Mouse (Mus musculus) CH12.LX (cell line): ENCODE data around the gene Pom121. TPM values are rescaled to one million over a fixed set of nuclear protein-coding genes. Genes with fewer than 3 reads are reported as not detected.

Source experiments
- DNase-seq: peaks from one replicate; pipeline ENCODE4 v3.0.0-alpha.2; 2013; ENCODE audit errors: extremely low read depth
- H3K27ac ChIP-seq: 2 replicates; pipeline ENCODE4 v1.5.1; 2012; ENCODE audit warnings: low read depth, mild to moderate bottlenecking, control low read depth, moderate library complexity; ENCODE audit not compliant: insufficient read depth
- H3K27me3 ChIP-seq: replicated peaks from 2 replicates; pipeline ENCODE3; 2012; ENCODE audit warnings: inconsistent platforms
- H3K36me3 ChIP-seq, 2 experiments: replicated peaks in 1 of 2; 2 replicates each; pipeline versions ENCODE3 to v1.6.1; 2012; ENCODE audit warnings: inconsistent platforms in 1 of 2, low read length in 1 of 2, mild to moderate bottlenecking in 1 of 2, mixed read lengths in 1 of 2, moderate library complexity in 1 of 2; ENCODE audit not compliant: control insufficient read depth in 1 of 2, insufficient read depth in 1 of 2
- H3K4me1 ChIP-seq, 2 experiments: 2 replicates each; pipeline ENCODE4 v1.6.1; 2012; ENCODE audit warnings: inconsistent platforms in 1 of 2, moderate library complexity in 1 of 2; ENCODE audit not compliant: insufficient read depth in 2 of 2, control insufficient read depth in 1 of 2
- H3K4me2 ChIP-seq: 2 replicates; pipeline ENCODE4 v1.6.1; 2012; ENCODE audit warnings: low read depth, mild to moderate bottlenecking, control low read depth; ENCODE audit not compliant: poor library complexity, insufficient read depth, severe bottlenecking
- H3K4me3 ChIP-seq, 3 experiments: fragments of 150-350 bp in 1 of 3; sonication (generic) in 1 of 3; replicated peaks in 1 of 3; 2 replicates each; pipeline versions ENCODE3 to v1.5.1; 2011 to 2012; ENCODE audit warnings: low read depth in 2 of 3, low read length in 2 of 3, mild to moderate bottlenecking in 2 of 3, moderate library complexity in 2 of 3, control low read depth in 1 of 3, improper control_type of control experiment in 1 of 3, inconsistent platforms in 1 of 3, mixed read lengths in 1 of 3; ENCODE audit not compliant: poor library complexity in 1 of 3
- H3K79me2 ChIP-seq: replicated peaks from 2 replicates; pipeline ENCODE4 v1.6.1; 2012; ENCODE audit warnings: mild to moderate bottlenecking, moderate library complexity; ENCODE audit not compliant: control insufficient read depth, poor library complexity, insufficient read depth, severe bottlenecking; ENCODE audit errors: extremely low read depth
- H3K9ac ChIP-seq: 2 replicates; pipeline ENCODE4 v1.6.1; 2012; ENCODE audit warnings: low read depth, mild to moderate bottlenecking, control low read depth, moderate library complexity; ENCODE audit not compliant: insufficient read depth
- H3K9me3 ChIP-seq: replicated peaks from 2 replicates; pipeline ENCODE3; 2012; ENCODE audit warnings: low read length, inconsistent platforms, mixed read lengths
- CHD2 ChIP-seq: IDR thresholded peaks from 2 replicates; pipeline ENCODE4 v1.6.1; 2011; ENCODE audit warnings: low read length, improper control_type of control experiment
- CTCF ChIP-seq, 2 experiments: IDR thresholded peaks in 1 of 2; conservative IDR thresholded peaks in 1 of 2; 2 replicates each; pipeline ENCODE4 v1.5.1; 2011 to 2012; ENCODE audit warnings: low read depth in 2 of 2, low read length in 2 of 2, improper control_type of control experiment in 1 of 2, inconsistent platforms in 1 of 2, mild to moderate bottlenecking in 1 of 2, moderate library complexity in 1 of 2
- ELF1 ChIP-seq: IDR thresholded peaks from 2 replicates; pipeline ENCODE4 v1.6.1; 2014; ENCODE audit warnings: low read depth, mild to moderate bottlenecking, inconsistent platforms, low read length, improper control_type of control experiment
- EP300 ChIP-seq: IDR thresholded peaks from 2 replicates; pipeline ENCODE4 v1.6.1; 2011; ENCODE audit warnings: low read length, improper control_type of control experiment
- ETS1 ChIP-seq: conservative IDR thresholded peaks from 2 replicates; pipeline ENCODE4 v1.6.1; 2012; ENCODE audit warnings: low read depth, mild to moderate bottlenecking, inconsistent platforms, low read length, improper control_type of control experiment, moderate library complexity
- HCFC1 ChIP-seq: IDR thresholded peaks from 2 replicates; pipeline ENCODE4 v1.6.1; 2012; ENCODE audit warnings: low read depth, mild to moderate bottlenecking, inconsistent platforms, low read length, improper control_type of control experiment
- IRF4 ChIP-seq: IDR thresholded peaks from 2 replicates; pipeline ENCODE4 v1.6.1; 2014; ENCODE audit warnings: low read depth, mild to moderate bottlenecking, inconsistent platforms, low read length, improper control_type of control experiment
- JUN ChIP-seq: IDR thresholded peaks from 2 replicates; pipeline ENCODE4 v1.6.1; 2011; ENCODE audit warnings: low read depth, mild to moderate bottlenecking, low read length, improper control_type of control experiment, moderate library complexity; ENCODE audit not compliant: insufficient read depth
- MAFK ChIP-seq: IDR thresholded peaks from 2 replicates; pipeline ENCODE4 v1.6.1; 2011; ENCODE audit warnings: low read length, improper control_type of control experiment; ENCODE audit not compliant: insufficient replicate concordance
- MXI1 ChIP-seq: IDR thresholded peaks from 2 replicates; pipeline ENCODE4 v1.6.1; 2011; ENCODE audit warnings: mild to moderate bottlenecking, low read depth, low read length, improper control_type of control experiment
- MYC ChIP-seq: IDR thresholded peaks from 2 replicates; pipeline ENCODE4 v1.6.1; 2011; ENCODE audit warnings: low read depth, mild to moderate bottlenecking, improper control_type of control experiment, low read length
- NRF1 ChIP-seq: IDR thresholded peaks from 2 replicates; pipeline ENCODE4 v1.6.1; 2014; ENCODE audit warnings: low read depth, mild to moderate bottlenecking, inconsistent platforms, low read length, improper control_type of control experiment, moderate library complexity
- PAX5 ChIP-seq: IDR thresholded peaks from 2 replicates; pipeline ENCODE4 v1.6.1; 2012; ENCODE audit warnings: low read length, inconsistent platforms, mixed read lengths
- RAD21 ChIP-seq: IDR thresholded peaks from 2 replicates; pipeline ENCODE4 v1.6.1; 2011; ENCODE audit warnings: low read depth, mild to moderate bottlenecking, low read length, improper control_type of control experiment, moderate library complexity
- SIN3A ChIP-seq: IDR thresholded peaks from 2 replicates; pipeline ENCODE4 v1.6.1; 2012; ENCODE audit warnings: low read length, improper control_type of control experiment, inconsistent platforms
- SMC3 ChIP-seq: IDR thresholded peaks from 2 replicates; pipeline ENCODE4 v1.6.1; 2011; ENCODE audit warnings: low read depth, low read length, improper control_type of control experiment
- TBP ChIP-seq: conservative IDR thresholded peaks from 2 replicates; pipeline ENCODE4 v1.6.1; 2011; ENCODE audit warnings: low read depth, low read length, improper control_type of control experiment
- UBTF ChIP-seq: IDR thresholded peaks from 2 replicates; pipeline ENCODE4 v1.6.1; 2012; ENCODE audit warnings: low read depth, mild to moderate bottlenecking, inconsistent platforms, low read length, improper control_type of control experiment, moderate library complexity
- USF2 ChIP-seq: conservative IDR thresholded peaks from 2 replicates; pipeline ENCODE4 v1.6.1; 2011; ENCODE audit warnings: low read depth, low read length, improper control_type of control experiment
- ZC3H11A ChIP-seq: IDR thresholded peaks from 2 replicates; pipeline ENCODE4 v1.6.1; 2012; ENCODE audit warnings: low read depth, mild to moderate bottlenecking, inconsistent platforms, low read length, improper control_type of control experiment
- ZKSCAN1 ChIP-seq: IDR thresholded peaks from 2 replicates; pipeline ENCODE4 v1.6.1; 2012; ENCODE audit warnings: low read depth, inconsistent platforms, low read length, improper control_type of control experiment, borderline replicate concordance
- ZMIZ1 ChIP-seq: IDR thresholded peaks from 2 replicates; pipeline ENCODE4 v1.6.1; 2012; ENCODE audit warnings: low read depth, mild to moderate bottlenecking, inconsistent platforms, low read length, improper control_type of control experiment
- ZNF384 ChIP-seq: IDR thresholded peaks from 2 replicates; pipeline ENCODE4 v1.6.1; 2012; ENCODE audit warnings: low read depth, low read length, improper control_type of control experiment, inconsistent platforms
- dilution Hi-C: fragments of 300-500 bp; cut with MboI; formaldehyde crosslinking; loops from 2 replicates; pipeline ENCODE4 v1.14.3; 2020; ENCODE audit warnings: low sequenced_read_pairs; ENCODE audit not compliant: extremely low pct_unique_long_range_greater_than_20kb, extremely low pct_ligation_motif_present
- in situ Hi-C: fragments of 300-500 bp; cut with MboI; formaldehyde crosslinking; loops from 3 replicates; pipeline ENCODE4 v1.14.3; 2019; ENCODE audit warnings: low sequenced_read_pairs, low pct_ligation_motif_present, low pct_unique_long_range_greater_than_20kb, mixed read lengths
- polyA plus RNA-seq: library from polyadenylated mRNA; unstranded; fragments of >175 nt; gene quantifications from 2 replicates; pipeline ENCODE4 v1.2.1, GENCODE M21; 2012; ENCODE audit warnings: low read depth; ENCODE audit not compliant: insufficient read length
- total RNA-seq, 2 experiments: library from RNA; depleted of rRNA; stranded (reverse); fragments of 300-350 nt in 1 of 2; fragments of >200 nt in 1 of 2; gene quantifications; 2 replicates each; pipeline ENCODE4 v1.2.3; 2012 to 2014

The Pom121 gene
- total and polyA plus RNA-seq, 3 experiments = 3.4 to 54.0 (median 10.4) TPM

DNA sequence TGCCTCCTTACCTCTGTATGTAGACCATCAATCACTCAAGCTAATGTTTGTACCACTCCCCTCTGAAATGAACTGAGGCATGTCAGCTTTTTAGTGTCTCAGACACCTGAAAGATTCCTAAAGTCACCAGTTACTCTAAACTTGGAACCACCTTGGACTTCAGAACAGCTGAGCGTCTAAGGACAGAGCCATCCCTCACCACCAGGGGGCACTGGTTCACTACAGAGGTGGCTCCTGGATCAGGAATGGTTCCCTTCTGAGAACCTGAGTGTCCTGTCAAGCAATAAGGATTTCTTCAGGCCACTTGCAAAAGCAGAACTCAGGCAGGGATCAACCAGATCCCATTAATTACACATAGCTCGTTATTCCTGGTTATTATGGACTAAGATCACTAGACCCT lies 5.9 kb upstream of the Pom121 start:
- TF ChIP-seq ZMIZ1 (no peak), ELF1 (no peak), CHD2 (no peak), SMC3 (peak; percentile 88), MYC (no peak), RAD21 (peak; percentile 92), UBTF (no peak), EP300 (no peak), HCFC1 (no peak), USF2 (no peak), JUN (no peak), ZKSCAN1 (no peak), TBP (no peak), IRF4 (no peak), MXI1 (no peak), PAX5 (no peak), ZC3H11A (peak; percentile 27), CTCF (conservative IDR thresholded peaks at IDR 0.05 in 1 of 2, IDR thresholded peaks at IDR 0.05 in 1 of 2; ENCODE audit: low read depth in 2 of 2, low read length in 2 of 2) (peak; percentile 93 to 96), MAFK (no peak)
- H3K36me3 ChIP-seq = no peaks in the 10 kb centered on the region
- DNase-seq = peak; percentile 76
- H3K4me3 ChIP-seq = no peak overlapping the region
- H3K4me2 ChIP-seq = no peak overlapping the region
- peaks cover 0 to 4% of the 10 kb centered on the region in 2 experiments; a peak in 2 of 4 replicates for H3K4me1 ChIP-seq
- no peaks in the 10 kb centered on the region for H3K79me2 ChIP-seq
- in situ Hi-C loops (loop anchor here (10.0 kb wide), 2 partner anchors 55 to 215 kb away; no protein-coding TSS in a partner anchor), dilution Hi-C loops (no loop called here)
- peaks cover 5% of the 10 kb centered on the region for H3K27me3 ChIP-seq
- H3K27ac ChIP-seq = no peak overlapping the region
- H3K9me3 ChIP-seq = no peaks in the 10 kb centered on the region
- no peak overlapping the region for H3K9ac ChIP-seq

DNA sequence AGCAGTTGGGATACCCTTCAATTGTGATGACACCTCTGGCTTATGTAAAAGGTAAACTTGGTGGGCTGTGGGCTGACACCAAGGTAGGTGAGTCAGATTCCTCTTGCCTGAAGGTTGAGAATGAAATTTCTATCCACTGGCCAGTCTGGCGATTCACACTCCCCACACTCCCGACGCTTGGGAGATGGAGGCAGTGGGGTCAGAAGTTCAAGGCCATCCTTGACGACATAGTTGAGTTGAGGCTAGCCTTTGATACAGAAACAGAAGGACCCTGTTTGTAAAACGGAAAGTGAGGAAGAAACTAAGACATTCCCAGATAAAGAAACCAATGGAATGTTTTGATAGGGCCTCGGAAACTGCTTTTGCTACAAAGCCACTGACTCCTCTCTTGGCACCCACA lies 5.0 kb upstream of the Pom121 start:
- H3K4me1 ChIP-seq = peaks cover 0 to 4% of the 10 kb centered on the region in 2 experiments; a peak in 2 of 4 replicates
- H3K4me2 ChIP-seq = no peak overlapping the region
- DNase-seq = no peak
- in situ Hi-C loops (no loop called here), dilution Hi-C loops (no loop called here)
- no peaks in the 10 kb centered on the region for H3K79me2 ChIP-seq
- peaks cover 5% of the 10 kb centered on the region for H3K27me3 ChIP-seq
- no peak overlapping the region for H3K9ac ChIP-seq
- no peaks in the 10 kb centered on the region for H3K36me3 ChIP-seq
- H3K4me3 ChIP-seq = no peak overlapping the region
- TF ChIP-seq ZNF384 (no peak), NRF1 (no peak), SIN3A (no peak), ETS1 (no peak)
- no peak overlapping the region for H3K27ac ChIP-seq
- no peaks in the 10 kb centered on the region for H3K9me3 ChIP-seq
